Mouse (Mus musculus) spleen, adult 18-20 months (tissue): ENCODE results near the gene Metap1d.

Experiments
- DNase-seq, 2 experiments: peaks; one replicate each; pipeline ENCODE4 v3.0.0; 2022; ENCODE audit warnings: mixed read lengths in 2 of 2

The Metap1d gene

GRCm38 (mm10) chr2:71545882-71546639, 93.0 kb downstream of the Metap1d start:
- peak in 1 of 2 experiments; percentile 40 for DNase-seq

DNA sequence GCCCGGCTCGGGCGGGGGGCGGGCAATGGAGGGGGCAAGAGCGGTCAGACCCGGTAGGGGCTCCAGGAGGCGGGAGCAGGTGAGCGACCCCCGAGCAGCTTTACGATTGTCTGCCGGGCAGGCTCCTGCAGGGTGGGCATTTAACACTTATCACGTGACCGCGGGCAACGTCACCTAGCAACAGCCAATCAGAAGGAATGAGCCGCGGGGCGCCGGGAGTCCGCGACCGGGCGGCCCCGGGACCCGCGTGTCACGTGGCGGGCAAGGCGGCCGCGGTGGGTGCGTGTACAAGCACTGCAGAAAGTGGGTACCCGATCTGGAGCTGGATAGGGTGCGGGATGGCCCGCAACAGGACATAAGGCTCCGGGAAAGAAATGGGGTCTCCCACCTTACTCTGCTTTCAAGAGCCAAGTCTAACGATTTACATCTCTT, 93.6 kb downstream of the Metap1d start, which contains the start of gene Dlx2:
Gene Dlx2, minus strand, starts transcription at position 115 of the 432 bp plus-strand sequence.
- no peak for DNase-seq

DNA sequence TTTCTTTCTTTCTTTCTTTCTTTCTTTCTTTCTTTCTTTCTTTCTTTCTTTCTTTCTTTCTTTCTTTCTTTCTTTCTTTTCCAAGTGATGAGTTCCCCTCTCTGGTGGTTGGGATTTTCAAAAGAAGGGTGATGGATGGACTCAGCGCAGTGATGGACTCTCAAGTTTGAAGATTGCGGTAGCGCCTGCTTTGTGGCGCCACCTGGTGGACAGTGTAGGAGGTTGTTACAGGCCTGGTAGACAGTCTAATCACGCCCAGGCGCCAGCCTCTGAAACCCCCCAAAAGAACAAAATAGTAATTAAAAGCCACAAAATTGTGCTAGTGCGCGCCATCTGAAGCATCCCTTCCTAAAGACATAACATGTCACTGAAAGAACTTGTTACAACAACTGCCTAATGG, 94.8 kb downstream of the Metap1d start:
- DNase-seq, result peak; percentile 45 to 74

DNA sequence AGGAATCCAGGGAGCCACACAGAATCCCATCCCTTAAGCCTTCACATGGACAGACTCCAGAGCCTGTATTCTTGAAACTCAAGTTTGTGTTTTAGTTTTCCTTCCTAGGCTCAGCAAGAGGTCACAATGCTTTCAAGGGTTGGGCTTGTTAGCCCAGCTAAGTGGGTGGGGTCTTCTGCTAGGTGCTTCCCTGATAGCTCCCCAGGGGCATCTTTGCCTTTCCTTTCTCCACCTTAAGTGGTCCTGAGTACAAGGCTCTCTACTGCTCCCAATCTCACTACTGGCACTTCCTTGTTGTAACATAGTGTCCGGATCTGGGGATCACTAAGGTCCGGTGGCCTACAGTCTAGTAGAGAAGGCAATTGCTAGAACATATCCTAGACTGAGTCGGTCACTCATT, 97.3 kb downstream of the Metap1d start:
- DNase-seq, result no peak

DNA sequence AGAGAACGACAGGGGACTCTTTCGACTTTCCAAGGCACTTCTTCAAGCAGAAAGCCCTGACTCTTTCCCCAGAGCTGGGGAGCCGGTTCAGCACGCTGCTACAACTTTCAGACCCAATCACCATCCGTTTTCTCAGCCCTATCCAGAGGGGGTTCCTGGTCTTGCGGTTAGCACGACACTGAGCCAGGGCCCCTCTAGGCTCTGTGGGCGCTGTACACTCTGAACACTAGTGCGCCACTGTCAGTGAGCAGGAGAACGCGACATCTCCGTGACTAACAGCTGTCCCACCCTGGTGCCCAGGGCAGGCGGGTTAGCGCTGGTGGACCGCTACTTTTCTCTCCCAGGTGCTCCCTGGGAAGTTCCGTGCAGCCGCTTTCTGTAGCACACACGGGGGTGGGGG, 98.6 kb downstream of the Metap1d start:
- DNase-seq, result no peak

GRCm38 (mm10) chr2:71556071-71556470, 103.0 kb downstream of the Metap1d start:
- no peak for DNase-seq

DNA sequence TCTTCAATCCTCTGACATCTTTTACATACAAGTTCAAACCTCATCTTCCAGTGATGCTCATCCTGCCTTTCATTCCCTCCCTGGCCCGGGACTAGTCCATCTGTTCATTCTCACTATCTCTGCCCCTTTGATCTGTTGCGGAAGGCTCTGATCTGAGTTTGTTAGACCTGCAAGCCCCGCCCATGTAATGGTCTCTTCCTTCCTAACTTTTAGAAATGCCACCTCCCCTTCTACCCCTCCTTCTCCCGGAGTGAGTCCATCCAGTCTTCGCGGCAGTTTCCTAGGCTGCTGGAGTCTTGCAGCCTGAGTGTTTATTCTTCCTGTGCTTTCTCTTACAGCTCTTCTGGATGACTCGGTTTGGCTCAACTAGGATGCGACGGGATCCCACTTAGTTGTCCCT, 113.4 kb downstream of the Metap1d start:
- DNase-seq, result no peak

- no peak for DNase-seq
These were observed 120.7 kb downstream of the Metap1d start for GRCm38 (mm10) chr2:71573736-71574135.
